Mouse (Mus musculus) 3T3-L1 (cell line): Measurements from ENCODE around the gene Ntng2.
A peak's percentile ranks its signal among the peaks of the same experiment; 100 is the strongest.

Experiments used
- DNase-seq: peaks from one replicate; pipeline ENCODE4 v3.0.0-alpha.2; 2015; ENCODE audit warnings: low read depth, low spot score

Ntng2 gene

DNA sequence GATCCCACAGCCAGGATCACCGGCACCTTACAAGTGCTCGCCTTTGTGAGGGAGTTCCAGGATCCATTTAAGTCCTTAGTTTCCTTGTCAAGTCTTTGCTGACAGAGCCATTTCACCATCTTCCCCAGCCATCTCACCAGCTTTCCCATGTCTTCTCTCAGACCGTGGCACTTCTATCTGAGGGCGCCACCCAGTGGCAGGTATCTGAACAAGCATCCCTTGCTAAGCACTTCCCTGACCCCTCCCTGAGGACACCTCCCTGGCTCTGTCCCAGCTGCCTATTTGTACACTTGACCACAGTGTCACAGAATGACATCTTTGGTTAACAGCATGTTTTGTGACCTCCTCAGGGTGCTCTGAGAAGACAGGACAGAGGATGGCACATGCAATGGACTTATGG is 15.2 kb downstream of the Ntng2 start:
- peak; percentile 63 for DNase-seq

GRCm38 (mm10) chr2:29235811-29236210 is 17.0 kb downstream of the Ntng2 start:
- DNase-seq = no peak

GRCm38 (mm10) chr2:29235026-29235425 is 17.8 kb downstream of the Ntng2 start:
- DNase-seq = no peak

- no peak for DNase-seq
Measured at GRCm38 (mm10) chr2:29234002-29234401, 18.8 kb downstream of the Ntng2 start.

- DNase-seq = no peak
Measured at GRCm38 (mm10) chr2:29230191-29230835, 22.5 kb downstream of the Ntng2 start.

- no peak for DNase-seq
Measured at GRCm38 (mm10) chr2:29226671-29227070, 26.1 kb downstream of the Ntng2 start.

- no peak for DNase-seq
Measured at GRCm38 (mm10) chr2:29223591-29224262, 29.1 kb downstream of the Ntng2 start.

- DNase-seq = no peak
Measured at GRCm38 (mm10) chr2:29222302-29222701, 30.5 kb downstream of the Ntng2 start.

DNA sequence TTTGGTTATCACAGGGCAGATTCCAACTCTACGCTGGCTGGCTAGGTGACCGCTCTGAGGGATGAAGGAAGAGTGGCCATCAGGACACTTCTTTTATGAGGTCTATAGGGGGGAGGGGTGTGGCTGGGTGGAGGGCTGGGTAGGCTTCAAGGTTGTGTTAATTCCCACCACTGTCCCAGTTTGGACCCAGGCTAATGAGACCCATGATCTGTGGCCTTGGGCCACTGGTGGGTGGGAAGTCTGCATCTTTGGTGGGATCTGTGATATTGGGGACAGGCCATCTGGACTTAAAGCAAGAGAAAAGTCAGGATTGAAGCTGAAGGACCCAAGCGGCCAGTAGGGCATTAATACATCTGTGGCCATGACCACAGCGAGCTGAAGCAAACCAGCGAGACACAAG is 34.0 kb downstream of the Ntng2 start:
- no peak for DNase-seq

DNA sequence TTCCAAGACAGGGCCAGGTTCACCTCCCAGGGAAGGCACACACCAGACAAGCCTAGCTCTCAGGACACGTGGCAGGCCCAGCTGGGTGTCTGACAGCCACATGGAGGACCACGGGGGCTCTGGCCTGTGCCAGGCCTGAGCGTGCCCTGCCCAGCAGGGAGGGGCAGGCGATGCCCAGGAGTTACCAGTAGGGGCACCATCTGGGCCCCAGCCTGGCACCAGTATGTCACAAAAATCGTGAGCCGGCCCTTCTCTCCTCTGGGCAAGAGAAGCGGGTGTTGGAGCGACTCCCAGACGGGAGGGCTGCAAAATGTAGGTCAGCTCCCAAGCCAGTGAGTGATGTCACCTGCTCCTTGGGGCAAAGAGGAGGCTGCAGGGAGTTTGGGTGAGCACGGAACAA is 34.9 kb downstream of the Ntng2 start:
- no peak for DNase-seq

DNA sequence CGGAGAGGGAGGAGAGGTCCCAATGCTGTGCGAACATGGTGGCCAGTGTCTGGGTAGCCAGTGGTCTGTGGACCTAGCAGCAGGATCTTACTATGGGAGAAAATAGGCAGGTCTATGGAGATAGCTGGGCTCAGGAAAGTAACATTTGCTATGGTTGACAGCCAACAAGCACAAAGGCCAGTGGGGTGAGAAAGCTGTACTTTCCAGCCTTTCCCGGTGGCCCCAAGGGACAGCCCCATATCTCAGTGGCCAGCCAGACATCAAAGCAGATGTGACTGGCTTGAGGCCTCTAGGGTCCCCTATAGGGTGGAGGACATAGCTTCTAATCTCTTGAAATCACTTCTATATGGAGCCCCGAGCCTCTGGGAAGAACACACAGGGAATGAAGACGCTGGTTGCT is 35.8 kb downstream of the Ntng2 start:
- DNase-seq = no peak

- DNase-seq = peak; percentile 39
Measured at GRCm38 (mm10) chr2:29216286-29217012, 36.4 kb downstream of the Ntng2 start.

GRCm38 (mm10) chr2:29206156-29206555 is 46.6 kb downstream of the Ntng2 start:
- no peak for DNase-seq

DNA sequence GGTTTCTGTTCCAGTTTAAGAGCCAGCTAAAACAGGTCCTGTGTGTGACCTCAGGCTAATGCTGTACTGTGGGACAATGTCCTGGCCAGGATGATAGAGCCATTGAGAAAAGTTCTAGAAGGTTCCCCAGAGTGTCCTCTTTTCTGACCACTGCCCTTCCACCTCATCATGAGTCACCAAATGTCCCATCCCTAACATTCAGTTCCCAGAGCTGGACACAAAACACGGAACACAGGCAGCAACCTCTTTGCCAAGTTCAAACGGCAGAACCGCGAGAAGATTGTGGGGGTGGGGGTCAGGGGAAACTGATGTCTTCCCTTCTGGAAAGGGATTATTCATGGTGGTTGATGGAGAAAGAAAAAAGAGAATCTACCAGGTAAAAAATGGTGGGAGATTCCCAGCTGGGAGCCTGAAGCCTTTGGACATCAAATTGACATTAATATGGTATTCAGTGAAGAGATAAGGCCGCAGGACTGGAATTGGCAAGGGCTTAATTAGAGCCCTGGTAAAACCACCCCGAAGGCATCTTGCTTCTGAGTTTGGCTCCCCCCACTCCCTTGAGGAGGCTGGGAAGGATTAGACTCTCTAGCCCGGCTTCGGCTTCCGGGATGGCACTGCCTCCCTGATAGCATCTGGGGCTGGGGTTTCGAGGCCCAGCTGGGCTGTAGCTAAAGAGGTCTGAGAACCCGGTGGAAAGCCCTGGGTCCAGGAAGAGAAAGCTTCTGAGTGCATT is 51.4 kb downstream of the Ntng2 start:
- DNase-seq = peak; percentile 35

- peak; percentile 63 for DNase-seq
Measured at GRCm38 (mm10) chr2:29199909-29200308, 52.9 kb downstream of the Ntng2 start.

DNA sequence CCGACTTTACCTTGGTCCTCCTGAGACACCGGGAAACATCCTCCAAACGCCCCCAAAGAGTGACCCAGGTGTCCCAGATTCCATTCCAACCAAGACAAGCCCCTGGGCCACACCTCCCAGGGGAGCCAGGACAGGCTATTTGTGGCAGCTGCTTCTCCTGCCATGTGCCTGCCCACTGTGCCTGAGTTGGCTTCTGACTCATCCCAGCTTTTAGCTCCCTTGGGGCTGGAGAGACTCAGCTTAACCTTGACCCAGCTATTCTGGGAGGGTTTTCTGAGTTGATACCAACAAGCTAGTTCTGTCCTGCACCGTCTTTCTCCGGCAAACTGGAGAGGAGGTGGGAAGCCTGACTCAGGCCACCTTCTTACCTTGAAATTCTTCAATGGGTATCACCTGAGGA is 54.4 kb downstream of the Ntng2 start:
- DNase-seq = peak; percentile 60

GRCm38 (mm10) chr2:29196844-29197243 is 56.0 kb downstream of the Ntng2 start:
- DNase-seq = no peak

GRCm38 (mm10) chr2:29194547-29195463 is 58.0 kb downstream of the Ntng2 start:
- DNase-seq = no peak

- no peak for DNase-seq
Measured at GRCm38 (mm10) chr2:29193819-29194546, 58.8 kb downstream of the Ntng2 start.

DNA sequence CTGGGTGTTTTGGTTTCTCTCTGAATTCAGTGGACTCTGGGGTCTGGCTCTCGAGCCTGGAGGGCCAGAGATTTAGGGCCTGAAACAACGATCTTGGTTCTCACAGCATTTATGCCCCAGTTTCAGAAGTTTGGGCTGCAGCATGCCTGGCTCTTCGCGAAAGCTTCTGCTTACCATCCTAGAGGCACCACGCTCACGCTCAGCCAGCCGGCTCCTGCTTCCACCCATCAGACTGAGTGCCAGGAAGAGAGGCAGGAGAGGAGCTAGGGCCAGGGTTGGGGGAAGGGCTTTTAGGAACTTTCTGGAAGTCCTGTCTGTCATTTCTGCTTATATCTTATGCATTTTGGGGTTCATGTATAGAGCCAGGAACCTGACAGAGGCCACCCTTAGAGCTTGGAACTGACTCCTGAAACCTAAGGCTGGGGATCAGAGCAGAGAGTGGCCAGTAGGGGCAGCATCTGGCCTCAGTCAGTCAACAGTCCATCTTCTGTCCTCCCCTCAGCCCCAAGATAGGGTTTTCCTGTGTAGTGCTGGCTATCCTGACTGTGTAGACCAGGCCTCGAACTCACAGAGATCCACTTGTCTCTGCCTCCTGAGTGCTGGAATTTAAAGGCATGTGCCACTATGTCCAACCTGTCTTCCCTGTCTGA is 60.1 kb downstream of the Ntng2 start:
- peak; percentile 20 for DNase-seq
